Mouse (Mus musculus) NIH3T3 (cell line): ENCODE measurements at regions not wholly inside any gene's neighbourhood (a gene's known extent, or its start where the extent isn't known, plus 50 kb on each side); places are given as distances from the start of the nearest gene placed in this dataset.
A peak's percentile ranks its signal among the peaks of the same experiment; 100 is the strongest.

ENCODE experiments used
- DNase-seq: peaks from one replicate; pipeline ENCODE4 v3.0.0-alpha.2; 2012; ENCODE audit warnings: low read depth

DNA sequence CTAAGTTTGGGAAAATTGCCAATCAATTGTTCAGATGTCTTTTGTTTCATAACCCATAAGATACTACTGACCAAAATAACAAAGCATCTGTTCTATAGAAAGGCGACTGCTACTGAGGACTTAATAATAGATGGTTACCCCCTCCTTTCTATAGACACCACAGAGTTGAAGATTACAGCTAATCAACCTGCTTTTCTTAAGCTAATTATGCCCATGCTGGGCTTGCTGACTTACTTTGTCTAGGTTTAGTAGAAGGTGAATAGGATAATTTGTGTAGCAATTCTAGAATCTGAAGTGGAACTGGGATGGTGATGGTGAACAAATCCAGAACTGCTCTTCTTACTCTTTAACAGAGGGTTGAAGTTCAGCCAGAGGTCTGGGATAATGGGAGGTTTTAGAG, 53.8 kb upstream of the Tbx18 start:
- no peak for DNase-seq

DNA sequence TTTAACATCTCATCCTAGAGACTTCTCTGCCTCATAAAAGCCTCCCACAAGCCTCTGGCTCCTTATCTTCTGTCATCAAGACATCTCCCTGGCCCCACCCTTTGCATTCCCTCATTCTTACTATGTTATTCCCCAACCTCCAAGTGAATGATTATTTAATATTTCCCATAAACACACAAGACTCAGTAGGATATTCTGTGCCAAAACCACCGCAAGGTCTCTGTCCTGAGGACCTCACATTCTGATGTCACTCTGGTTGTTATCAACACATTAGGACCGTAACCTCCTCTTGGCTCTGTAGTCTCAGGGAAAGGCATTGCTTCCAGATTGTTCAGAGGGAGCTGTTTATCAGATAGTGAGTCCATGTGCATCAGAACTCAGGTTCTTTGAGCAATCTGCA, 80.7 kb upstream of the Tbx18 start:
- DNase-seq: peak; percentile 22

DNA sequence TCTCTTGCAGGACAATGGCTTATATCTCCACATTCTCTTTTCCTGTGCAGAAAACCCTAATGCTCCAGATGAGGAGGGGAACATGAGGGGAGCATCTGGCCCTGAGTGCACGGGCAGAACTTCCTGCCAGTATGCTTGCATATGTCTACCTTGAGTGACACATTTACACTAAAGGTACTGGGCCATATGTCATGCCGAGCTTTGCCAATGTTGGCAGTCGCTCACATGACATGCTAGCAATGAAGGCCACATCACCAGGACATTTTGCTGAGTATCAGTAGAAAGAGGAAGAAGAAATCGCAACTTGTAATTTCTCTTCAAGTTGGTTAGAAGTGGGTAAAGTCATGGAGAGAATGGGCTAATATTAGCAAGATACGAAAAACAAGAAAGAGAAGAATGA, 91.2 kb upstream of the Tbx18 start:
- no peak for DNase-seq

DNA sequence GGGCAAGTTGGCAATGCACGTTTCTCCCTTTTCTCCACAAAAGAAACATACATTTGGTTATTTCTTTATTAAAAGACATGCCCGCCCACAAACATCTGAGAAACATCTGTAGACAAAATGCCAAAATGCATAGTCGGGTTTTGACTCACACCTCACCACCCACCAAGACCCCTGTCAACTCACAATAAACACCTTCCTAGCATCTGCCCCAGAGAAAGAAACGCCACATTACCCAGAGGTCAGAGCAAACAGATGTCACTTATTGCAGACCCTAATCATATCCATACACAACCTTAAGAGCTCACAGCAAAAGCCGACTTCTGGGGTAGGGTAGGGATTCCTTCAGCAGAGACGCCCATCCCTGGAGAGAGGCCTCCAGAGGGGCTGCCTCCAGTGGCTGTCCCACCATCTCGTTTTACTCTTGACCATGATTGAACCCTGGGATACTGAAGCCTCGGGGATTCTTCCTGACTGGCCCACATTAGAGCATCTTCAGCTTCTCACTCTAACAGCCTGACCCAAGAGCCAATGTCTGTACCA, 93.7 kb upstream of the Tbx18 start:
- no peak for DNase-seq

DNA sequence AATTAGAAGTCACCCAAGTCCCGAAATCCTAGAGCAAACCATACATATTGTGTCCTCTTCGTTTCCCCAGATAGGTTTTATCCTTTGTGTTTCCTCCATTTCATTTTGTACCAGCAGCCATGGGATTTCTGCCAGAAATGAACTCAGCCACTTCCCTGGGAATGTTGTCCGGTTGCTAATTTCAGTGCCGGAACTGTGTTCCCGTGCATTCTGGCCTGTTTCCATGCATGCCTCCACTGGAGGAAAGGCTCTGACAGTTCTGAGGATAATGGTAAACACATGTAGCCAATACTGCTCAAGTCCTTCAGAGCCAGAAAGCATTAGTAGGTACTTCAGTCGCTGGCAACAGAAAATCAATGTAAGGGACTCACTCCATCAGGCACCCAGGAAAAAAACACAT, 112.8 kb upstream of the Tbx18 start:
- peak; percentile 77 for DNase-seq

DNA sequence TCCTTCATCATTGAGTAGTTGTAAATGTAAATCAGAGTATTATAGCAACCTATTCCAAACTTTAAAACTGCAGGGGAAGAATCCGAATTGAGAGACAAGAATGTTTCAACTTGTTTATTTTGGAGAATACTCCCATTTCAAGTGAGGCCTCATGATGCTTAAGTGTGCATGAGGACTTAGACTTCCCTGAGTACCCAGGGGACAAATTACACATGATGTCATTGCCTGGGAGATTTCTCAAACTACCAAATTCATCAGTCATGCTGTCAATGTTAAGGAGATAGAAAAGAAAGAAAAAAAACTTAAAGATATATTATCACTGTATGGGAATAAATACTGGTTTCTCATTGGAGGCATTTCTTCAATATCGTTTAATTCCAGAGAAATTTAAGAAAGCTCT, 113.4 kb upstream of the Tbx18 start:
- peak; percentile 57 for DNase-seq

DNA sequence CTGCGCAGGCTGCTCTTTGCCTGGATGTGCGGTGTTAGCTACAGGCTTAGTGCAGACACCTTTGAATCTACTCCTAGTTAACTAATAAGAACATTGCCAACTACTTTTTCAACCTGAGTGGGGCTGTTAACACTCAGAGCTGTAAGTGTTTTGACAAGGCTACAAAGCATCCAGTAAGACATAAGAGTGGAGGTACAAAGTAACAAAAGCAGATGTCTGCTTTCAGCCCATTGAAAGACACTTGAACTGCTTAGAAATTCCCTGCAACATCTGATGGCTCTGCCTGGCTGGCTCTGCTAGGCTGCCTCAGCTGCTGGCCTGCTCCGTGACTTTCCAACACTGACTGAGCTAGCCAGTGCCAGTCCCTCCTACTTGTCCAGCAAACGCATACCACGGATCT, 117.8 kb upstream of the Tbx18 start:
- no peak for DNase-seq

DNA sequence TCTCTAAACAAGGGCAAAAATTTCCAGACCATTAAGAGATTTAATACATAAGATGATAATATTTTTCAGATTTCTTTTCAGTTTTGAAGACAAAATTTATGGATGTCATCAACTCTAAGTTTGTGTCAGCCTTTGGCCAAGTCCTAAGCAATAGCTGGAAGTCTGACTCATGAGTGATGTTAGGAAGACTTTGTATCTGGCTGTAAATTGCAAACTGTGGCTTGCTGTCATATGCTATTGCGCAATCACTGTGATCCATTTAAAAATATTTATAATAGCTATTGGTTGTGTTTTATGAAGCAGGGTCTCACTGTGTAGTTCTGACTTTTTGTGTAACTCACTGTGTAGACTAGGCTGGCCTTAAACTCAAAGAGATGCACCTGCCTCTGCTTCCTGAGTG, 119.1 kb upstream of the Tbx18 start:
- peak; percentile 66 for DNase-seq

DNA sequence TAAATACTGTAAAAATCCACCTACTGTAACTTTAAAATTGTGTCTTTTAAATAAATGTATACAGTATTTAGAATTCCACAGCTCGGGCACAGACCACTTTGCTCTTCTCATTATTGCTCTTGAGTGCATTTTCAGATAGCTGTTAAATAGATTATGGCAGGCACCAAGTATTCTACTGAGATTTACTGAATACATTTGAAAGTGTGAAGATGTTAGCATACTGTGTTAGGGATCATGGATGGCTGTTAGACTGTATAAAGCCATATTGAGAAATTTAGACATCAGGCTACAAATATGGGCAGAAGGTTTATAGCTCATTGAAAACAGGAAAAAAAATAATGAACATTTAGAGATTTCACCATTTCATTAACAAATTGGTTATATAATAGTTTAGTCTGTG, 130.5 kb upstream of the Tbx18 start:
- DNase-seq: no peak

DNA sequence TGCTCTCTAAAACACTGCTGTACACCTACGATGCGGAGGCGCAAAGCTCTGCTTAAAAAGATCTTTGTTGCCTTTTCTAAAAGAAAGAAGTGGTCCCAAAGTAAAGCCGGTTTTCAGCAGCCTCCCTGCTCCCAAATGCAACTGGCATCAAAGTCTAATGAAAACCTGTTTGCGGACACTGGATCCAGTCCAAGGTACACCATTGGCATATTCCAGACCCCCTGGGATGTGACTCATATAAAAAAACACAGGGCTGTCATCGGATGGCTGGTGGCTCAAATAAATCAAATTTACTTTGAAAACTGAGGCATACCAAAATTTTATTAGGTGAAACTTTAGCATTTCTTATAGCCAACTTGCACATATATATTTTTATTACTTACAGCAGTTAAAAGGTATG, 134.2 kb upstream of the Tbx18 start:
- peak; percentile 69 for DNase-seq

DNA sequence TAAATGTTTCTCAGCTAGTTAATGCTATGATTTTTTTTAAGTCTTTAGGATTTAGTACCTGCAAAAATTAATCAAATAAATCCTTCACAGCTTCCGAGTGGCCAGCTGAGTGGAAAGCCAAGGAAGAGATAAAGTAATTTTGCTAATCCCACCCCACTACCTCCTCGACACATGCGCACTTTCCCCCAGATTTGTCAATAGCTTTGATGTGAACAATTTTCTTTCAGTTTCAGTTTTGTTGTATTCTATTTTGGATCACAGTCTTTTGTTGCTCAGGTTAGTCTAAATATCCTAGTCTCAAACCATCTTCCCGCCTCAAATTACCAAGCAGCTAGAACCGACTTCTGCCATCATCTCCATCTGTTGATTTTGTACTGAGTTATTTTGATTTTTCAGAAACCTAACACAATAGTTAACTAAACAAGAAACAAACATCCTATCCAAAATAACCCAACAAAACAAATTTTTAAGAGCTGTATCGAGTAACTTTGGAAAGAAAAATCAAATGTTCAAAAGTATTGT, 141.4 kb upstream of the Tbx18 start:
- DNase-seq: no peak

DNA sequence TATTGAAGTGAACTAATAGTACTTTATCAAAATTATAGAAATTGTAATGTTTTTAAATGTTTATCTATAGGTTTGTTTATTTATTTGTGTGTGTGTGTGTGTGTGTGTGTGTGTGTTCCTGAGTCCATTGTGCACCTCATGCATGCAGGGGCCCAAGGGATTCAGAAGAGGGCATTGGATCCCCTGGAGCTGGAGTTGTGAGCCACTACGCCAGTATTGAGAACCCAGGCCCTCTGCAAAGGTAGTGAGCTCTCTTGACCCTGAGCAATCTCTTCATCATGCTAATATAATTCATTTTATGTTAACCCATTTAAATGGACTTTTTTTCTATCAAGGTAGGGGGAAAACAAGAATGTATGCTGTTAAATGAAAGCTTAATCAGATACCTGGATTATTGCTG, 151.5 kb upstream of the Tbx18 start:
- no peak for DNase-seq

DNA sequence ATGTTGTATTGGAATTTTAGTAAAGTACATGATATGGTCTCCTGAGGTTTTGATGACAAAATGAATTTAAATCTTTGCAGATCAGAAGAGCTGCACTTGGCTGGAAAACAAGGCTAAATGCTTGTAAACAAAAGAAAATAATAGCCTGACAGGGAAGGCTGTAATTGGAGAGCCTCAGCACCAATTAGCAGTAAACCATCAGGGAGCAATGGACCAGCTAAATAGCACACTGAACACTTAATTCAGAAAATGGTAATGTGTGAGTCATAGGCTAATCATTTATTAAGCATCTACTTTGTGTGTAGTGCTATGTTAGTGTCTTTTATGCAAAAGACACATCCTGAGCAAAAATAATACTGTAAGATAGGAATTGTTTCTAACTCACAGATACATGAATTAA, 152.0 kb upstream of the Tbx18 start:
- DNase-seq: no peak

DNA sequence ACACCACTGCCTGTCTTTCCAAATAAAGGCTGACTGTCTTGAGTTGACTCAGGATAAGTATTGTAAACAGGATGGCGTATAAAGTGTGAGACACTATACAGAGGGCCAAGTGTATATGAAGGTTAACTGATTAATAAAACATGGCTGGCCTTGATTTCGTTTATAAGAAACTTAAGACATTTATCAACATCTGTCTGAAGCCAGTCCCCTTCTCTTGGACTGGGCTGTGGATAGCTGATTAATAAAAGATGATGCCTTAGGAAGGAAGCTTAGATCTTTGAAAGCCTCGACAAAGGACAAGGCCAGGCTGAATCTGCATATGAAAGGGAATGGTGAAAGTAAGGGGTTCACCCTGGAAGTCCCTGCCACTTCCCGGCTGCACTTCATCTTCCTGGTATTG, 163.0 kb upstream of the Tbx18 start:
- DNase-seq: peak; percentile 23

DNA sequence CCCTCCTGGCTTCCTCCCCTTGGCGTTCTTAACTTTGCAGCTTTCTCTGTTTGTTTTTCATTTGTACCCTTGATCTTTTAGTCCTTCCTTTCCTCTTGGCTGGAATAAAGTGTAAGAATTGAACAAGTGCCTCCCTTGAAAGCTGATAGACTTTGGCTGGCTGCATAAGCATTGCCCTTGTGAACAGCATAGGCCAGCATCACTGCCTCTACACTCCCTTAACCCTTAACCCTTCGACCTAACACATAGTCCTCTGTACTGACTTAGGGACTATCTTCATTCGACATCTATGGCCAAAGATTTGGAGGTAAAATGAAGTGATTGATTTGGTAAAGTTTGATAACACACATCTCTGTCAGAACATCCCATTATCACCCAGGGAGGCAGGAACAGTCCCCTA, 163.5 kb upstream of the Tbx18 start:
- DNase-seq: no peak

DNA sequence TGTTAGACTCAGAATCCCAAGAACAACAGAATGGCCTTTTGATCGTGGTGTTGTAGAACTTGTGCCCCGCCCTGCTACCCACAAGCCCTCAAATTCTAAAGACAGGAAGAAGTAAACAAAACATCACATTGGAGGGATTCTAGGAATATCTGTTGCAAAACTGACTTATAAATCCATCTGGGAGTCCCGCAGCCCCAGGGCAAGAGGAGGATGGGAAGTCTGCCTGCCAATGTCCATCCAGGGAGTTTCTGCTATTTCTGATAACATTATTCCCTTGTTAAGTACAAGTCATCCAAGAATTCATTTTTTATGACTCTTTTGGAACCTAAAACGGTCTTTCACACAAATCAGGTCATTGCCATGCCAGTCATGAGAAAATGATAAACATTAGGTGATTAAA, 164.5 kb upstream of the Tbx18 start:
- peak; percentile 67 for DNase-seq

DNA sequence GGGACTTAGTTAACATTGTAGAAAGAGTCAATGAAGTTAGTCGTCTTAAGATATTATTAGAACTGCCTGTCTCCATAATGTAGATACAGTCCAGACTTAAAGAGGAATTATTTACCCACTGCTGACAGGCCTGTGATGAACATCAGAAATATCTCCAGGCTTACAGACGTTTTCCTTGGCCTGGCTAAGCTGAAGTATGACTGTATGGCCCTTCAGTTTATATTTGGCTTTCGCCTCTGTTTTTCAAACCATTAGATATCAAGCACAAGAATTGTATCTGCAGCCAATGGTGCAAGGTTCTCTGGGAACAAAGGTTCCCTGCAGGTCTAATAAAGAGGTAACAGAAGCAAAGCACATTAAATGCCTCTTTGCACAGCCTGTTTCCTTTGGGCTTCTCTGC, 166.3 kb upstream of the Tbx18 start:
- peak; percentile 74 for DNase-seq

DNA sequence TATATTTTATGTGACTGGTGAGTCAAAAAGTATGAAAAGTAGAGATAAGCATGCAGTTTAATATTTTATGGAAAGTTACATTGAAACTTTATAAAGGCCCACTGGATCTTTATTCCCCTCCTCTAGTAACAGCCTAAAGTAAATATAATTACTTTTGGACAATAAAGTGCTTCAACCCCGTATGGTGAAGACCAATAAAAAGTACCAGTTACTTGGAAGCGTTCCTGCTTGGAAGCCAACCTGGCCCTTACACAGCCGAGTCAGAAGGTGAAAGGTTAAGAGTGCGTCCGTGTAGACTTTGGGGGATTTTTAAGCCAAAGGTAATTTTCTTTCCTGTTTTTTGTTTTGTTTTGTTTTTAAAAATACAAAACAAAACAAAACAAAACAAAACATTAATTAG, 168.3 kb upstream of the Tbx18 start:
- DNase-seq: no peak

DNA sequence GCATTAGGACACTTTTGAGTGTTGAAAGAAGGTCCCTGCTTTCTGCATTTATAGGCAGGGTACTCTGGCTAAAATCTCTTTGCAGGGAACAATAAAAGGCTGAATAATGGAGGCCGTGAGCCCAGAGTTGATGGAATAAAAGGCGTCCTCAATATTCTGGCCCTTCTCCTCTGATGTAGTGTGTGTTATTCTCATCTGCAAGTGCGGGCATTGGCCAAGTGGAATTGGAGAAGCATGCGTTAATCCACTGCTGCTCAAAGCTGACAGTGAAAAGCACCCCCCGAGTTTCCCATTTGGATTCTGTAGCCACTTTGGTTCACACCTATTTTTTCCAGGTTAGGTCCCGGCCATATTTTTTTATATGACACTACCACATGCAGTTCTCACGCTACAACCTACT, 168.7 kb upstream of the Tbx18 start:
- no peak for DNase-seq

DNA sequence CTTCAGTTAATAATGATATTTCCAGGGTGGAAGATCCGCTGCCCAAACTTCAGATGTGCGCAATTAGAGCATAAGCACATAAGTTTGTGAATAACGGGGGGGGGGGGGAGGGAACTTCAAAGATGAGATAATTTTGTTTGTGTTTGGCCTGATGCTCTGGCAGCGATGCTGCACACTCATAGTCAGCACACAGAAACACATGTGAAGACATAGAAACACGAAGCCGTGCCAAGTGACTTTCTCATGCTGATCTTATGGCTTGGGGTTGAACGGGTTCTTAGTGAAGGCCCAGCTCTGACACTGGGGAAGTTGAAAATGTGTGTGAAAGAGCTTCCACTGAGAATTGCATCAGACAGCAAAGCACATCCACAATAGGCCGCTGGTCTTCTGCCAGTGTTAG, 190.2 kb upstream of the Tbx18 start:
- peak; percentile 60 for DNase-seq

DNA sequence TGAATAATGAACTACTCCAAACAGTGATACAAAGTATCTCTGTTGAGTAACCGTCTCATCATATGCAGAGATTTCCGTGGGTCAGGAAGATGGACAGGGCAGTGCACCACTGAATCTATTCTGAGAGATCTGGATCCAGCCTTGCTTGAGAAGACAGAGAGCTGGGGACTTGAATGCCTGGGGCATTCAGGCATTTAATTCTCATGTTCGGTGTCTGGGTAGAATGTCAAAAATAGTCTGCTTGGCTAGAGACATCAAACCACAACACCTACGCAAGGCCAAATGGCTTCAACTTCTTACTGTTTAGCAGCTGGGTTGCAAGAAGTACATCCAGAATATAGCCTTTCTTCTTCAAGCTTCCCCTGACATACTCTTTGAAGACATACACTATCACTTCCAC, 194.1 kb upstream of the Tbx18 start:
- no peak for DNase-seq

DNA sequence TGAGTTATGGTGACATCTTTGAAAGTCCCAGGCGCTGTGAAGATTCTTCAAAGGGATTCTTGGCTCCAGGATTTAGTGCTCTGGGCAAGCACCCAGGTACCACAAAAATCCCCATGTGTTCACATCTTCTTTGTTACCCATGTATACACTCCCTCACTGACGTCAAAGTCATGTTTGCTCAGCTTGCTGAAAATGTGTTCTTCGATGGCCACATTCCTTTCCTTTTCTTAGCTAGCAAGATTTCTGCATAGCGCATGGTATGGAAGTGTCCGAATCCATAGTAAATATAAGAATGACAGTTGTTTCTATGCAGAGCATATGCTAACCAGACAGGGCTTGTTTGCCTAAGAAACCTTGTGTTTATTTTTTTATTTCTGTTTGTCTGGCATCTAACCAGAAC, 202.2 kb upstream of the Tbx18 start:
- peak; percentile 31 for DNase-seq

DNA sequence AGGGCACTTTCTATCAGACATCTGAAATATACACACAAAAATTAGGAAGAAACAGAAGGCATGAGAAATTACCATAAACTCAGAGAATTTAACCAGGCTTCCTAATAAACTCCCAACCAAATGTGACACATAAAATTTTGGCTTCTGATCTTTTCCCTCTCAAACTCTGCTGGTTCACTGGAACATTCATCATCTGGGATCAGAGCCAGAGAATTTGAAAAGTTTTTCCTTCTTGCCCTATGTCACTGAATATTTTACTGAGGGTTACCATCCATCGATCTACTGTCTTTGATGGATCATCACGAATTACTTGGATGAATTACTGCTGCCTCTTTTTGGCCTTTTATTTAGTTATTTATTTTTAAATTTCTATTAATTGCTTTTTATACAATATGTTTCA, 221.4 kb upstream of the Tbx18 start:
- peak; percentile 61 for DNase-seq

DNA sequence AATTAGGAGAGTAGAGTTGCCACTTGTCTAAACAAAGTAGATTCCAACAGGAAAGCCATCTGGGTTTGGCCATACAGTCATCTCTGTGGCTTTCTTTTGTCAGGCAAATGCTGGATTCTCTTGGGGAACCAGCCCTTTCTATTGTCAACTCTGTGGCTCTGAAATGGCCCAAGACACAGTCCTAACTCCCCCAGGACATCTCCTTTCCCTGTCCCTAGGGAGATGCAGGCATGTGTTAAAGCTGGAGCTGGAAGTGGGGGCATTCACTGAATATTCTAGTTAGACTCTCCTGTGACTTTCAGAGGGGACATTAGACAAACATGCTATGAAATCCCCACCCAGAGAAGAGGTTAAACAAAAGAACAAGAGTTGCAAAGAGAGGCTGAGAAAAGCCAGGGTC, 223.9 kb upstream of the Tbx18 start:
- DNase-seq: no peak

DNA sequence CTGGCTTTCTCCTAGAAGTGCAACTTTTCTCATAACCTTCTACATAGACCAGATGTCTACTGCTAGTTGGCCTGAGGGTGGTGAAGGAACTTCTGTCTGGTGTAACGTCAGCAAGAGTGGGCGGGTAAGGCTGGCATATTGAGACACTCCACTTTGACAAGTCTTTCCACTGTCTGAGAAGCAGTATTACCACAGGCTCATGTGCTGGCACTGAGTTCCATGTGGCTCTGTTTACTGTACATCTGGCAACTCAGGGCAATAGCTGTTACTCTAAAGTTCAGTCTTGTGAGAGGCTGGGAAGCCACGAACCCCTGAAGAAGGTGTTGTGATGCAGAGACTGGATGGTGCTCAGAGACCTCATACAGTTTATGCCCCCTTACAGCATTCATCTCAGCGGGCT, 230.7 kb upstream of the Tbx18 start:
- DNase-seq: no peak
